Mouse (Mus musculus): ENCODE data around the gene Cox5a.

DNA sequence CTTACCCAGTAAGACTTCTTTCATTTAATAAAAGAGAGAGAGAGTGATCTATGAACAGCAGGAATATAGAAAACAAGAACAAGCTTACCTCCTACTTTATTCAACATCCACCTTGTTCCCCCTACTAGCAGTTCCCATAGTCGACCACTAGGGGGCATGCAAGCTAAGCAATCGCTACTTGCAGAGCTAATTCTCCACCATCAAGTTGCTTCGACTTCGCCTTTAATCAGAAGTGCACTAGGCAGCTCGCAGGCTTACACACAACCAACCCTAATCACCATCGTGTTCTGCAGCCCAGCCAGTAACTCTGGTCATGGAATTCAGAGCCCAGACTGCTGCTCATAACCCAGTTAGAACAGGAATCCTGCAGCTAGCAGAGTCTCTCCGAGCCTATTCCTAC, 35.3 kb upstream of the Cox5a start:
- TF ChIP-seq CTCF (IDR thresholded peaks at IDR 0.05; ENCODE audit: extremely low read depth, insufficient read depth, insufficient read length, insufficient replicate concordance) (peak; percentile 83; the same call in 1 of the 2 replicates), POLR2A (IDR thresholded peaks at IDR 0.05; ENCODE audit: low read depth, low read length) (no peak)
